Mouse (Mus musculus) layer of hippocampus, postnatal 25 days (tissue): ENCODE results near the gene Psma6. TPM values are rescaled to one million over a fixed set of nuclear protein-coding genes. Genes with fewer than 3 reads are reported as not detected.
"Not testable (repeated sequence)": the region's sequence is repeated elsewhere in the genome, so short reads cannot be mapped to it uniquely, and the experiment has no call there.

Experiments used
- DNase-seq, 2 experiments: peaks; one replicate each; pipeline ENCODE4 v3.0.0; 2022; ENCODE audit warnings: mixed read lengths in 2 of 2, low spot score in 1 of 2; ENCODE audit errors: extremely low spot score in 1 of 2
- total RNA-seq, 2 experiments: library from RNA; stranded (reverse); gene quantifications; 2 replicates each; pipeline ENCODE4 v1.2.3; 2021

The Psma6 gene
- total RNA-seq: 100 to 1,000 TPM; 130 to 151 TPM

GRCm38 (mm10) chr12:55384023-55384749 lies at the start of gene Psma6:
Gene Psma6, plus strand, starts transcription at chr12:55384222.
- DNase-seq: no peak

DNA sequence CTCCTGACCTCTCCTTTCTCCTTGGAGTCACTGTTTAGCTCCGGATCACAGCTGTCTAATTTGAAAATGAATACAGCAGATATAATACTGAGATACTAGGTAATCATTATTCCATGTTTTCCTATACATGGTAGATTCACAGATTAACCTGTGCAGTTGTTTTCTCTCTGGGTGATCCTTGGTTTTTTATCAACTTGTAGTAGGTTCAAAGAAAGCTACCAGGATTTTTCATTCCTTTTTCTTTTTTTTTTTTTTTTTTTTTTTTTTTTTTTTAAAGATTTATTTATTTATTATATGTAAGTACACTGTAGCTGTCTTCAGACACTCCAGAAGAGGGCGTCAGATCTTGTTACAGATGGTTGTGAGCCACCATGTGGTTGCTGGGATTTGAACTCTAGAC lies 45.5 kb upstream of the Psma6 start:
- DNase-seq: not testable (repeated sequence)

GRCm38 (mm10) chr12:55343045-55343444 lies 41.0 kb upstream of the Psma6 start:
- not testable (repeated sequence) for DNase-seq

- no peak for DNase-seq
Measured at GRCm38 (mm10) chr12:55343998-55344397, 40.0 kb upstream of the Psma6 start.

- DNase-seq: no peak
Measured at GRCm38 (mm10) chr12:55344583-55344982, 39.4 kb upstream of the Psma6 start.

DNA sequence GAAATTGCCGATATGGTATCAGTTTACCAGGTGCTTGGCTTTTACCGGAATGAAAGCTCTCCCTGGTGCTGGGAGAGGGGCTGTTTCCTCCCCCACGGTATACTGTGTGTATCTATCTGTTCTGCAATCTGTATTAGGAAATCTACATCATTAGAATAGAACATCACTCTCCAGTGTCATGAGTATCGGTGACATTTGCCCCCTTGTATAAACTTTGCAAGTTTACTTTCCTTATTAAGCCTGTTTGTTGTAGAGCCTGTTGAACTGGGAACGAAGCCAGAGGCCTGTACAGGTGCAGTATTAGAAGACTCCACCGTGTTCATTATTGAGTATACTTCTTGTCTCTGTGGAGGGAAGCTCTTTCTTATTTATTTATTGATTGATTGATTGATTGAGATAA lies 30.6 kb upstream of the Psma6 start:
- no peak for DNase-seq

GRCm38 (mm10) chr12:55354904-55355303 lies 29.1 kb upstream of the Psma6 start:
- DNase-seq: peak in 1 of 2 experiments; percentile 25

DNA sequence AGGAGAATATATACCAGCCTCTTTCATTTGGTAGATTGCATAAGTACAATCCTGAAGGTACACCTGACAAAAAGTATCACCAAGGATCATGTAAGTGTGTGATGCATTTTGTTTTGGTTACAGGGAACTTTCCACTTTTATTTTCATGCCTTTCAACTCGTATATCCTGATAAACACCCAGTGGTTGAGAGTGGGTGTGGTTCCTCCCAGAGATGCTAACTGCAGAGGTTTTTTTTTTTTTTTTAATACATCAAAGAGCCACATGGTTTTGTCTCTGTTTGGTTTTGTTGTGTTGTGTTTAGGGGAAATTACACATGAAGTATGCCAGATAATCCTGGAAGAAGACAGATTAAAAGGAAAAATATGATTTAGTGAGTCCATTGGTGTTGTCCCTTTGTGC lies 26.7 kb upstream of the Psma6 start:
- DNase-seq: no peak

DNA sequence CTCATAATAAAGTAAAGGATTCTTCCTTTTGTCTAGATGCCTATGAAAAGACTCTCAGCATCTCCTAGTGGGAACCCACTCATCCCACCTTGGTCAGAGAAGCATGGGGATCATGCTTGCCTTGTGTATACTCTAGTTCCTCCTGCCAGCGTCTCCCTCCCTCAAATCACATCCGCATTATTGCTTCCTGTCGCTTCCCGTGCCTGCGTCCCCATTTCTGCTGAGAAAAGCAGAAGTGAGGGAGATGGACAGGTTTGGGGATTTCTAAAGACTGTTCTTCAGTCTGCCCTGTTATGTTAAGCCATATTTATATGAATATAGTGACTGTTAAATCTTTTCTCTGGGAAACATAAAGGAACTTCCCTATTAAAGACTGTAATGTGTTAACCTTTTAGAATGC lies 23.1 kb upstream of the Psma6 start:
- DNase-seq: no peak

DNA sequence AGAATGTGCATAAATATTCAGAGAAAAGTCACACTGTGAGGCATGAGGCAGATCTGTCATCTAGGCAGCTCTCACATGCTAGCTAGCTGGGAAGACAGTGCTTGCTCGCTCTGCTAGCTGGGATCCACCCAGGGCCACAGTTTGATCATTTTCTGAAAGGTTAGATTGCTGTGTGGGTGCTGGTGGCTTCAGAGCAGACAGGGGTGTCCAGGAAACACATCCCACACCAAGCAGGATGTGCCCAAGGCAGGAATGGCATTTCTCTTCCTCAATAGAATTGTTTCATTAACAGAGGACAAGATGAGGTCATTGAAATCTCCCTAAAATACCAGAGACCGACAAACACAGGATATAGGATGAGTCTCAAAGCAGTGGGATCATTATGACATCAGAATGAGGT lies 18.9 kb upstream of the Psma6 start:
- DNase-seq: no peak

- DNase-seq: no peak
Measured at GRCm38 (mm10) chr12:55372424-55373055, 11.5 kb upstream of the Psma6 start.

GRCm38 (mm10) chr12:55376956-55377609 lies 6.9 kb upstream of the Psma6 start:
- no peak for DNase-seq

DNA sequence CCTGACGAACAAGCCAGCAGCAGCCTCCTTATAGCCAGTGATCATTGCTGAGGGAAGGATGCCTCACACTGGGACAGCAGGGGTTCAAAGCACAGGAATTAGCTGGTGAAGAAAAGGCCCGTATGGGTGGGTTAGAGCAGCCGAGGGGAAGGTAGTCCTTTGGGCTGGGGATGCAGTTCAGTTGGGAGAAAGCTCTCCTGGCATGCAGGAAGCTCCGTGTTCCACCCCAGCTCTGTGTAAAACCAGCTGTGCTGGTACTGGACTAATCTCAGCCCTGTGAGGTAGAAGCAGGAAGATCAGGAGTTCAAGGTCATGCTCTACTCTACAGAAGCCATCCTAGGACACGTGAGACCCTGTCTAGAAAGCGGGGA lies 6.4 kb upstream of the Psma6 start:
- DNase-seq: no peak

DNA sequence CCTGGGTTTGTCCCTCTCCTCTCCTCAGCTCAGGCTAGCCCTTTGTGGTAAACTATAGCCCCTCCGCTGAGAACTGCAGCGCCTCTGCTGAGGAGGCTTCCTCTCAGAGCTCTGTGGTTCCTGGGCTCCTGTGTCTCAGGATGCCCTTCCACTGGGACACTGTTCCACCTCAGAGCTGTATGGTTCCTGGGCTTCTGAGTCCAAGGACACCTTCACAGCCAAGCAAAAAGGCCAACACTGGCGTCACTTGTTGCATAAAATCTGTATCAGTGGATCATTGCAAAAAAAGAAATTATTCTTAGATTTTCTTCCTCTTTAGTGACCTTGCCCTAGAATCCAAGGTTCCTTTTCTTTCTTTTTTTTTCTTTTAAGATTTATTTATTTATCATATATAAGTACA lies 804 bp downstream of the Psma6 start:
- no peak for DNase-seq

GRCm38 (mm10) chr12:55385931-55386330 lies 1.9 kb downstream of the Psma6 start:
- DNase-seq: no peak

DNA sequence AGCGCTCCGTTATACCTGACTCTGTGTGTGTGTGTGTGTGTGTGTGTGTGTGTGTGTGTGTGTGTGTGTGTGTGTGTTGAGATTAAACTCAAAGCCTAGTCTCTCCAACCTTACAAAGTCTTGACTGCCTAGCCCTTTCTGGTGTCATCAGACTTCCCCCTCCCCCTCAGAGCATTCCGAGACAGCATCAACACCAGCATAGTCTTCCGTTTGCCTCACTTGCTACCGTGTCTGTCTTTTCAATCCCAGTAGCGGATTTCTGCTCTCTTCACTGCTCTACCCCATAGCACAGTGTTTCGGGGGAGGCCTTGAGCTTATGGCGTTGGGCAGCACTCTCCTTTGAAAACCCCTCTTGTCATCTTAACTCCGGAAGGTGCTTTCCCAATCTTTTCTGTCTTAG lies 2.4 kb downstream of the Psma6 start:
- no peak for DNase-seq

DNA sequence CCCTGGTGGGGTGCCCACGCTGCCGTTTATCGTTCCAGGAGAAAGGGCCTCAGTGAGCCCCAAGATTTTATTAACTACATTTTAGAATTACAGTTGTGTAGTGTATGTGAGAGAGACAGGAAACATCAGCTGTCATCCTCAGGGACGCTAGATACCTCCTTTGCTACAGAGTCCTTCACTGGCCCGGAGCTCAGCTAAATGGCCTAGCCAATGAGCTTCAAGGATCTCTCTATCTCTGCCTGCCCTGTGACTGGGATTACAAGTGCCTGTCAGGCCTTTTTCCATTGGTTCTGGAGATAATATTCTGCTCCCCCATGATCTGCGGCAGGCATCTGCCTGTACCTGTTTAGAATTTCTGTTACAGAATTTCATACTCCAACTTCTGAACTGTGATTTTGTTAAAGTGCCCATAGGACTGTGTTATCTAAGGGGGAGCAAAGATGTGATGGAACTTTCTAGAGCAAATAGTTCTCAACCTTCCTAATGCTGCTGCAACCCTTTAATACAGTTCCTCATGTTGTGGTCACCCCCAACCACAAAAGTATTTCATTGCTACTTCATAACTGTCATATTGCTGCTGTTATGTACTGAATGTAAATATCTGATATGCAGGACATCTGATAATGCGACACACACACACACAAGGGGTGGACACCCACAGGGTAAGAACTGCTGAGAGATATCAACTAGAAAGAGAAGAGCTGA lies 3.2 kb downstream of the Psma6 start:
- no peak for DNase-seq

DNA sequence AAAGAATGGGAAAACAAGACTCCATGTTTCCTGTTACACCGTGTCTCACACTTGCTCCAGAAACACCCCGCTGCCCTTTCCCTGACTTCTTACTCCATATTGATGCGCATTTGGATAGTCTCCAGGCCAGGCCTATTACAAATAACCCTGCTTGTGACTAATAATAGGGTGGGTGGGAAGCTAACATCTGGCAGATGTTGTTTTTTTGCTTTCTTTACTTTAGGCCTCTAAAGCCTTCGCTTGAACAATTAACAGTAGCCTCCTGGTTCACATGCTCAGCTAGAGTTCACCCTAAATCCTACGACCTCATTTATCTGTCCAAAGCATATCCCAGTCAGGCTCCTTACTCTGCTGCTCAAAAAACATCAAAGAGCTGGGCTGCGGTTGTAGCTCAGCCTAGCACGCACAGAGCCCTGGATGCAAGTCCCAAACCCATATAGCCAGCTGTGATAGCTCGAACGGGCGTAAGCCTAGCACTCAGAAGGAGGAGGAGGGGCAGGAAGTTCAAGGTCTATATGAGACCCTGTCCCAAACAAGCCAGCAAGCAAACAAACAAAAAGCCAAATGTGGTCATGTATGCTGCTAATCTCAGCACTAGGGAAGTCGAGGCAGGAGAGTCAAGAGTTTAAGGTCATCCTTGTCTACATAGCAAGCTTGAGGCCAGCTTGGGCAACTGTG lies 3.9 kb downstream of the Psma6 start:
- no peak for DNase-seq

GRCm38 (mm10) chr12:55388478-55388877 lies 4.5 kb downstream of the Psma6 start:
- DNase-seq: peak in 1 of 2 experiments; percentile 15
